Mouse (Mus musculus) adrenal gland (tissue): ENCODE measurements around the gene Rpp25l.
"Not testable (repeated sequence)": the region's sequence is repeated elsewhere in the genome, so short reads cannot be mapped to it uniquely, and the experiment has no call there.

Source experiments
- intact Hi-C: fragments of 180-260 bp; cut with DNase I; formaldehyde crosslinking; loops from one replicate; pipeline ENCODE4 v1.15.1; 2025
- long read RNA-seq, 2 experiments: library from polyadenylated mRNA; unstranded; transcript quantifications; one replicate each; pipeline ENCODE4 v2.0.0; 2020; ENCODE audit warnings: borderline replicate concordance in 1 of 2; ENCODE audit not compliant: insufficient replicate concordance in 1 of 2

The Rpp25l gene
- long read RNA-seq, experiment 1, transcript Rpp25l-201 (2 exons, 856 nt) = major isoform, 34 of 34 reads
- long read RNA-seq, experiment 1, partial matches to known transcripts = 0 of 34 reads
- long read RNA-seq, experiment 1, other reads (novel, unspliced or antisense) = 0 of 34 reads
- long read RNA-seq, experiment 2, transcript Rpp25l-201 (2 exons, 856 nt) = major isoform, 45 of 48 reads
- long read RNA-seq, experiment 2, partial matches to known transcripts = 3 of 48 reads
- long read RNA-seq, experiment 2, other reads (novel, unspliced or antisense) = 0 of 48 reads

- intact Hi-C loops = loop anchor here (2.0 to 5.0 kb wide), 2 partner anchors 23 to 146 kb away; partner anchors contain the start of genes Dnaic1 and Fam219a
Measured at GRCm38 (mm10) chr4:41713197-41714067, at the start of gene Rpp25l. Gene Rpp25l, minus strand, starts transcription at chr4:41713534.

GRCm38 (mm10) chr4:41762688-41763114, 49.4 kb upstream of the Rpp25l start:
- intact Hi-C loops = not testable (repeated sequence)

GRCm38 (mm10) chr4:41762099-41762687, 48.9 kb upstream of the Rpp25l start:
- intact Hi-C loops = no loop called here

- intact Hi-C loops = no loop called here
Measured at GRCm38 (mm10) chr4:41761680-41762079, 48.3 kb upstream of the Rpp25l start.

GRCm38 (mm10) chr4:41760911-41761310, 47.6 kb upstream of the Rpp25l start:
- intact Hi-C loops = no loop called here

- intact Hi-C loops = no loop called here
Measured at GRCm38 (mm10) chr4:41760288-41760721, 47.0 kb upstream of the Rpp25l start.

- intact Hi-C loops = no loop called here
Measured at GRCm38 (mm10) chr4:41759656-41760287, 46.4 kb upstream of the Rpp25l start.

- intact Hi-C loops = no loop called here
Measured at GRCm38 (mm10) chr4:41759206-41759605, 45.9 kb upstream of the Rpp25l start.

- intact Hi-C loops = no loop called here
Measured at GRCm38 (mm10) chr4:41758701-41759100, 45.4 kb upstream of the Rpp25l start.

- intact Hi-C loops = no loop called here
Measured at GRCm38 (mm10) chr4:41758021-41758420, 44.7 kb upstream of the Rpp25l start.

GRCm38 (mm10) chr4:41757321-41757720, 44.0 kb upstream of the Rpp25l start:
- intact Hi-C loops = no loop called here

GRCm38 (mm10) chr4:41756440-41756839, 43.1 kb upstream of the Rpp25l start:
- intact Hi-C loops = no loop called here

GRCm38 (mm10) chr4:41755338-41756305, 42.3 kb upstream of the Rpp25l start, which contains the start of gene Sigmar1:
Gene Sigmar1, minus strand, starts transcription at chr4:41756157.
- intact Hi-C loops = no loop called here

- intact Hi-C loops = no loop called here
Measured at GRCm38 (mm10) chr4:41754797-41755337, 41.5 kb upstream of the Rpp25l start, which contains the start of gene Galt. Gene Galt, plus strand, starts transcription at chr4:41755228.

- intact Hi-C loops = no loop called here
Measured at GRCm38 (mm10) chr4:41745021-41745420, 31.7 kb upstream of the Rpp25l start.

- intact Hi-C loops = no loop called here
Measured at GRCm38 (mm10) chr4:41744131-41744530, 30.8 kb upstream of the Rpp25l start.

- intact Hi-C loops = no loop called here
Measured at GRCm38 (mm10) chr4:41741158-41741560, 27.8 kb upstream of the Rpp25l start.

- intact Hi-C loops = no loop called here
Measured at GRCm38 (mm10) chr4:41740380-41741157, 27.2 kb upstream of the Rpp25l start.

GRCm38 (mm10) chr4:41739260-41739659, 25.9 kb upstream of the Rpp25l start:
- intact Hi-C loops = no loop called here
